Mouse (Mus musculus): ENCODE results near the gene Slc6a1.
A peak's percentile ranks its signal among the peaks of the same experiment; 100 is the strongest.

The Slc6a1 gene

GRCm38 (mm10) chr6:114282469-114283277, at the start of gene Slc6a1:
Gene Slc6a1, plus strand, starts transcription at chr6:114282635.
- peak; percentile 61 for DNase-seq (ENCODE audit: extremely low spot score, low spot score)

GRCm38 (mm10) chr6:114238892-114239644, 43.4 kb upstream of the Slc6a1 start:
- DNase-seq (ENCODE audit: extremely low spot score, low spot score), result no peak

GRCm38 (mm10) chr6:114245665-114246064, 36.8 kb upstream of the Slc6a1 start:
- DNase-seq (ENCODE audit: extremely low spot score, low spot score), result no peak

- peak; percentile 87 for DNase-seq (ENCODE audit: extremely low spot score, low spot score)
Observed at GRCm38 (mm10) chr6:114250311-114250710, 32.1 kb upstream of the Slc6a1 start.

- DNase-seq (ENCODE audit: extremely low spot score, low spot score), result no peak
Observed at GRCm38 (mm10) chr6:114254927-114255326, 27.5 kb upstream of the Slc6a1 start.

- DNase-seq (ENCODE audit: extremely low spot score, low spot score), result no peak
Observed at GRCm38 (mm10) chr6:114257762-114258361, 24.6 kb upstream of the Slc6a1 start.

GRCm38 (mm10) chr6:114258661-114259193, 23.7 kb upstream of the Slc6a1 start:
- DNase-seq (ENCODE audit: extremely low spot score, low spot score), result no peak

GRCm38 (mm10) chr6:114261609-114262008, 20.8 kb upstream of the Slc6a1 start:
- DNase-seq (ENCODE audit: extremely low spot score, low spot score), result no peak

- no peak for DNase-seq (ENCODE audit: extremely low spot score, low spot score)
Observed at GRCm38 (mm10) chr6:114264010-114264409, 18.4 kb upstream of the Slc6a1 start.

GRCm38 (mm10) chr6:114264426-114264825, 18.0 kb upstream of the Slc6a1 start:
- DNase-seq (ENCODE audit: extremely low spot score, low spot score), result no peak

GRCm38 (mm10) chr6:114266273-114266672, 16.2 kb upstream of the Slc6a1 start:
- no peak for DNase-seq (ENCODE audit: extremely low spot score, low spot score)

- no peak for DNase-seq (ENCODE audit: extremely low spot score, low spot score)
Observed at GRCm38 (mm10) chr6:114267979-114268378, 14.5 kb upstream of the Slc6a1 start.

GRCm38 (mm10) chr6:114269589-114269988, 12.8 kb upstream of the Slc6a1 start:
- DNase-seq (ENCODE audit: extremely low spot score, low spot score), result no peak

- no peak for DNase-seq (ENCODE audit: extremely low spot score, low spot score)
Observed at GRCm38 (mm10) chr6:114270799-114271198, 11.6 kb upstream of the Slc6a1 start.

- DNase-seq (ENCODE audit: extremely low spot score, low spot score), result no peak
Observed at GRCm38 (mm10) chr6:114272279-114272678, 10.2 kb upstream of the Slc6a1 start.

GRCm38 (mm10) chr6:114273997-114274728, 8.3 kb upstream of the Slc6a1 start:
- no peak for DNase-seq (ENCODE audit: extremely low spot score, low spot score)

- DNase-seq (ENCODE audit: extremely low spot score, low spot score), result no peak
Observed at GRCm38 (mm10) chr6:114275800-114276199, 6.6 kb upstream of the Slc6a1 start.

- DNase-seq (ENCODE audit: extremely low spot score, low spot score), result no peak
Observed at GRCm38 (mm10) chr6:114283278-114283770, 889 bp downstream of the Slc6a1 start.

GRCm38 (mm10) chr6:114283927-114284703, 1.7 kb downstream of the Slc6a1 start:
- peak; percentile 32 for DNase-seq (ENCODE audit: extremely low spot score, low spot score)

GRCm38 (mm10) chr6:114285424-114285823, 3.0 kb downstream of the Slc6a1 start:
- no peak for DNase-seq (ENCODE audit: extremely low spot score, low spot score)
